Mouse (Mus musculus) urinary bladder, adult 18-20 months (tissue): ENCODE results near the gene Zfp568.
A peak's percentile ranks its signal among the peaks of the same experiment; 100 is the strongest.
"Not testable (repeated sequence)": the region's sequence is repeated elsewhere in the genome, so short reads cannot be mapped to it uniquely, and the experiment has no call there.

Source experiments
- DNase-seq, 2 experiments: peaks; one replicate each; pipeline ENCODE4 v3.0.0; 2022; ENCODE audit warnings: low spot score in 2 of 2, mixed read lengths in 2 of 2

Zfp568 gene

GRCm38 (mm10) chr7:29983690-29984380 lies at the start of gene Zfp568:
Zfp568 (plus strand) TSS chr7:29983955.
- DNase-seq: peak; percentile 86 to 93

DNA sequence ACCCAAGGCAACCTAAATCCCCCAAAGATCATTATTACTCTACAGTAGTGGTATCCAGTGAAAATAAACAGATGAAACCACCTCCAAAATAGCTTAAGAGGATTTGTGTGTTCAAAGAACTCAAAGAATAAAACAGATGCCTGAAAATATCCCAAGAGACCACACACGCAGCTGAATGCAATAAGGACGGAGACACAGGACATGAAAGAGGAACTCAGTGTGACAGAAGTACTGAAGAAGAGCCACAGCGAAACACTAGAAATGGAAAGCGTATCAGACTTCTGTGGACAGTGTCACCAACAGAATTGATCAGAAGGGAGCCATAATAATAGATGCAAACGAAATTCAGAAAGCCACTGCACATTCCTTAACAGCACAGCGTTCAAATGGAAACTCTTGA lies 44.9 kb upstream of the Zfp568 start:
- DNase-seq: no peak

GRCm38 (mm10) chr7:29941027-29941426 lies 42.7 kb upstream of the Zfp568 start:
- DNase-seq: no peak

- DNase-seq: no peak
Observed at GRCm38 (mm10) chr7:29942740-29943139, 41.0 kb upstream of the Zfp568 start.

- DNase-seq: no peak
Observed at GRCm38 (mm10) chr7:29943720-29944119, 40.0 kb upstream of the Zfp568 start.

DNA sequence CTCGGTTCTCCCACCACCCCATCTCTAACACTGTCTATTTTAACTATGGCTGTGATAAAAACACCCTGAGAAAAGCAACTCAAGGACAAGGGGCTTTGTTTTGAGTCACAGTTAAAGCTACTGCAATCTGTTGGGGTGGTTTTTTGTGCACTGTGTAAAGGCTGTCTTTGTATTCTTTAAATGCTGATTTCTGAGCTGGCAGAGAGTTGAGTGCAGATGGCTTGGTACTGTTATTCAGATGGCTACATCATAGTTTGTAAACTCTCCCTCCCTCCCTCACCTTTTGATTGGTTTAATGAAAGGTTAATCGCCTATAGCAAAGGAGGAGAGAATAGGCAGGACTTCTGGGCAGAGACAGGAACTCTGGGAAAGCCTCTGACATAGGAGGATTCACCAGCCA lies 39.6 kb upstream of the Zfp568 start:
- no peak for DNase-seq

GRCm38 (mm10) chr7:29953086-29953485 lies 30.7 kb upstream of the Zfp568 start:
- no peak for DNase-seq

DNA sequence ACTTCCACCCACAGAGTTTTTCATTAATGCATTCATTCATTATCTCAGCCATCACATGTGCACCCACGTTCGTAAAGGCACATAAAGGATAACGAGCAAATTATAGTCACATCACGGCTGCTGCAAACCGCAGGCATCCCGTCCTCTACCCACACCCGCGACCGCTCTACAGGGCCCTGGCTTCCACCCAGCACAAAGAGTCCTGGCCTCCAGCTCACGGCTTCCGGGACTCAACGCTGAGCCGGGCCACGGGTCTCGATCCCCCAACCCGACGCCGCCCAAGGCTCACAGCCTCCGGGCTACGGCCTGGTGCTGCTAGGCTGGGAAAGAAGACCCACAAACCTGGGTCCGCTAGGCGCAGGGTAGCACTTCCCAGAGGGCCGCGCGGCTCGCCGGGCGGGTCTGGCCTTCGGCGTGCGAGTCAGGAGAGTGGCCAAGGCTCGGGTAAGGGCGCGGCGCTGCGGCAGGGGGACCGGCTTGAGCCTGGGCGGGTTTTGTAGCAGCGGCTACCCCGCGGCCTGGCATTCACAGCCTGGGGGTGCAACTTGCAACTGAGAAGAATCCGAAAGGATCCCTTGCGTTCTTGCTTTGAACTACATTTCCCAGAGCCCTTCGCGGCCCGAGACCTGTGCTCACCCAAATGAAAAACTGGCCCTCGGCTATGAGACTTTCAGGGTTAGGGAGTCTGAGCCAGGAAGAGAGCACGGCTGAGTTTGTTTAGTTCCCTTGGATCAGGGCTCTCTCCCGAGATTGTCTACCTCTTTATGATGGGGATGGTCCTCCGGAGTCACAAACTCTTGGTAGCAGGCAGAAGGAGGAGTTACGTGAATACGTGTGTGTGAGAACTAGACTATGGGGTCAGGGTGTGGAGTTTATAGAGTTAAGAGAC lies 30.0 kb upstream of the Zfp568 start, which contains the start of gene Zfp74:
Gene Zfp74 (minus strand): TSS at position 577 of the 889 bp plus-strand sequence.
- DNase-seq: peak; percentile 61 to 81

DNA sequence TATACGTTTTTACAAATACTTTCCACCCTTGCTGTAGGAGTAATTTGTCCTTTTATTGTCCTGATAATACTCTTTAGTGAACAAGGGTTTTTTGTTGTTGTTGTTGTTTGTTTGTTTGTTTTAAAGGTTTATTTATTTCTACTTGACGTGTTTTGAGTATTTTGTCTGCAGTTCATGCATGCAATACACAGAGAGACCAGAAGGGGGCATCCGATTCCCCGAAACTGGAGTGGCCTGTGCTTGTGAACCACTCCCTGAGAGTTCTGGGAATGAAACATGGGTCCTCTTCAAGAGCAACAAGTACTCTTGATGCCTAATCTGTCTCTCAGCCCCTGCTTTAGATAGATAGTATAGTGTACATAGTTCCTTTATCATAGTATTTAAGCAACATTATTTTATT lies 29.0 kb upstream of the Zfp568 start:
- no peak for DNase-seq

DNA sequence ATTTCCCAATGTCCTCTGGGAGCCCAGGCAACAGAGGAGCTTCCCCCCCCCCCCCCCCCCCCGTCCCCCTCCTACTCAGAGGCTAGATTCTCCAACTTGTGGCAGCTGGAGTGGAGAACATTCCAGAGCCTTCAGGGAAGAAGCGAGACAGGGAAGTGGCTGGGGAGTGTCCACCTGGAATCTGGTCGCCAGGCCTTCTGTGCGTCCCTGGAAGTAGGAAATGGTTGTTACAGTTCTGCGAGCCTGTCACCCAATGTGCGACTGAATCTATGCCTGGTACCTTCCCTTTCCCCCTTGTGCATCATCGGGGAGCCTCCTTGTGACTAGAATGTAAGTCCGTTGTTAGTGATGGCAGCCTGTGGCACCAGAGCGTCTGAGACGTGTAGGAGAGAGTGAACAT lies 27.5 kb upstream of the Zfp568 start:
- DNase-seq: no peak

DNA sequence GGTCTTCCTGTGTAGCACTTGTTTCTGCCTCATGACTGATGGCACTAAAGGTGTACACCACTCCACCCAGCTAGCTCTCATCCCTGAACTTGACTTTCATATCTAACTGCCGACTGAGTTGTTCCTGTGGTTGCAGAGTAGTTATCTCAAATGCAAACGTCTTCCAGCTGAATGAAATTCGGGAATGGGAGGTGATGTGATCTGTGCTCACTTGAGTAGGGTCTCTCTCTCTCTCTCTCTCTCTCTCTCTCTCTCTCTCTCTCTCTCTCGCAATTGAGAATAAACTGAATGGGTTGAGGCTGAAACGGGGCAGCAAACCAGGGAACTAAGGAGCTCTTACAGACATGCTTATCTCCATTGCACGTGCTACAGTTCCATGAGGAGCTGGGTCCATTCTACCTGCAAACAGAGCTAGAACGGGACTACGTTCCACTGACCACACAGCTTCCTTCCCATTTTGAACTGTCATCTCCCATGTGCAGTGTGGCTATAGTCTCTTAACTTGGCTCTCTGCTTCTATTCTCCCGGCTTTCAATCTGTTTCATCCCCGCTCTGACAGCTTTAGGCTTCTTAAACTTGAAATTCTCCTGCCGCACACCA lies 25.5 kb upstream of the Zfp568 start:
- DNase-seq: no peak

DNA sequence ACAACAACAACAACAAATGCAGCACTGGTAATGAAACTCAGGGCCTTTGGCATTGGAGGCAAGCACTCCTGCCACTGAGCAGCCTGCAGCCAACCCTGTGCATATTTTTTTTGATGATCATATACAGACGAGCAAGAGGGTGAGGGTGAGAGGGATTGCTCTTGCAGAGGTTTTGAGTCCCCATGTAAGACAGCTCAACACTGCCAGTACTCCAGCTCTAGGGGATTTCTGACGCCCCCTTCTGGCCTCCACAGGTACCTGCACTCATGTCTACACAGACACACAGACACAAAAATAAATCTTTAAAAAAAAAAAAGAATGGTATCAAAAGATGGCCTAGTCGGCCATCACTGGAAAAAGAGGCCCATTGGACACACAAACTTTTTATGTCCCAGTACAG lies 24.8 kb upstream of the Zfp568 start:
- DNase-seq: no peak

- not testable (repeated sequence) for DNase-seq
Observed at GRCm38 (mm10) chr7:29965115-29965810, 18.5 kb upstream of the Zfp568 start.

DNA sequence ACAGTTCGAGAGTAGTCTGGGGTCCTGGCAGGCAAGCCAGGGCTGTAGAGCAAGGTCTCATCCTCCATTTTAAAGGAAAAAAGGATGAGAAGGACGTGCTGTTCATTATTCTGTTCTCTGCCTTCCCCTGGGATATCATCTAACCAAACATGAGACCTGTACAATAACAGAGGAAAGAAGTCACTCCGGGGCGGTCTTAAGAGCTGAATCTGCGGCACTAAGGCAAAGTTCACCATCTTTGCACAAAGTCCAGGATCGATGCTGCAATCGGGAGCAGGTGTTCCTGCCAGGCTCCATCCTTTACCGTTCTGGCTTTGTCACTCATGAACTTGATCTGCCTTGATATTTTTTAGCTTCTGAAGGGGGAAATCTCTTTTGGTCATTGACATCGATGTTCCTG lies 13.1 kb upstream of the Zfp568 start:
- DNase-seq: no peak

DNA sequence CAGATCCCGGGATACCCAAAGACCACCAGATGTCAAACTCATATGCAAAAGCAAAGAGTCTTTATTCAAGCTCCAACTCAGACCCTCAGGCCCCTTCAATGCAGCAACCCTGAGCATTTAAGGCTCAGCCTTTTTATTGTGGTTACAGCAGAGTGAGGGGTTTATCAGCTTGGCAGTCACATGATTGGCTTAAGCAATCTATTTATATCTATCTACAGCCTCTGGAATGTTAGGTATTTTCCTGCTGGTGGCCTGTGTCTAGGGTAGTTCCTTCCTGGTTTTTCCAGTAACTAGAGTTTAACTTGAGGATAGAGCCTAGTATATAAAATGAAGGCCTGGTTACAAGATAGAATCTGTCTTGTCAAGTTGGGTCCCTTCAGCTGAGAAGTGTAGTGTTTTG lies 3.0 kb upstream of the Zfp568 start:
- DNase-seq: no peak

DNA sequence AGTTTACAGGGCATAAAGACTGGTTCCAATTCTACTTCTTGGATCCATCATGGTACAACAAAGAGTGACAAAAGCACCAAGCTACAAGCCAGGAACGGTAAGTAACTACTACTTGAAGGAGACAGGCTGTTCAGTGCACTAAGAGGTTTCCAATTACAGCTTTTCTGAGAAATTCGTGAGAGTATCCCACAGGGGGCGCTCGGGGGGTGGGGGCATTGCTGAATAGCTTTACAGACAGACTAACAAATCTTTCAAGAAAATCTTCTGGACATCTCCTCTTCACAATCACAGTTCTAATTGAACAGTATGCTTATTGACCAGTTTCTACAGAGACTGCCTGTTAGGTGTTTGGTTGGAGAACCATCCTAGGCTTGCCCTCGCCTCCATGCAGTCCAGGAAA lies 2.3 kb upstream of the Zfp568 start:
- no peak for DNase-seq

DNA sequence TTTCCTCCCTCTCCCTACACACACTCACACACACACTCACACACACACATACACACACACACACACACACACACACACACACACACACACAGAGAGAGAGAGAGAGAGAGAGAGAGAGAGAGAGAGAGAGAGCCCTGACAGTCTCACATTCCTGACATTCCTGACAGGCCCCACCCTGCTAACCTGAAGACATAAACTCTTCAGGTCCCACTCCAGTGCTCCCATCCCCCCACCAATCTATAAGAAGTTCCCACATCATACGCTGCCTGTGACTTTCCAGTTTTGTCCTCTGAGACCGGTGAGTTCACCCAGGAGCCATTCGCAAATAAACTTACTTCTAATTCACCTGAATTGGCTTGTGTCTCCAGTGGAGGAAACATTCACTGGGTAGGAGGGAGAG lies 1.9 kb upstream of the Zfp568 start:
- no peak for DNase-seq

DNA sequence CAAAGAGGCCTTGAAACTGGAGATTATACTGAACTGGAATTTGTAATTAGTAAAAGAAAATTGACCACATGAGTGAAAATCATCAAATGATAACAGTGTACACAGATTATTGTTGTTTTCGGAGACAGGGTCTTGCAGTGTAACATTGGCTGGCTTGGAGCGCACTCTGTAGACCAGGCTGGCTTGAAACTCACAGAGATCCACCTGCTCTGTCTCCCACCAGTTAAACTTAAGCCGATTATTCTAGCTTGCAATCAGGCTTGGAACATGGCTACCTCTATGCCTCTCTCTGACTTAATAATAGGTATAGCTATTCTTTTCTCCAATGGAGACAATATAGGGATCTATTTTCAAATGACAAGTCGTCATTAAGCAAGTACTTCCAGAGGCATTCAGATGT lies 1.4 kb upstream of the Zfp568 start:
- no peak for DNase-seq

DNA sequence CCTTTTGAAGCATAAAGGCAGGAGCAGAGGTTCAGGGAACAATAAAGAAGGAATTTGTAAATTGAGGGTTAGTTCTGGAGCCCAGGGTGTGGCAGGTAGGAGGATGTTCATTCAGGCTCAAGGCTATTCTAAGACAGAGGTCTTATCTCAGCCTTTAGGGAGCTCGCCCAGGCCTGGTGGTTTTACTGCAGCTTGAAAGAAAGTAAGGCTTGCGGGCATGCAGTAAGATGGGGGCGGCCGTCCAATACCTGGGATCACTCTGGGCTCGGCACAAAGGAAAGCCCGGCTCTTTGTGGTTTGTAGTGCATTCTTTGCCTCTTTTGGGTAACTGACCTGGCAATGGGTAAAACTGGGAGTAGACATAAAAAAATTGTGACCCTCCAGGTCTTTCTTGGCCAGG lies 824 bp upstream of the Zfp568 start:
- DNase-seq: no peak

DNA sequence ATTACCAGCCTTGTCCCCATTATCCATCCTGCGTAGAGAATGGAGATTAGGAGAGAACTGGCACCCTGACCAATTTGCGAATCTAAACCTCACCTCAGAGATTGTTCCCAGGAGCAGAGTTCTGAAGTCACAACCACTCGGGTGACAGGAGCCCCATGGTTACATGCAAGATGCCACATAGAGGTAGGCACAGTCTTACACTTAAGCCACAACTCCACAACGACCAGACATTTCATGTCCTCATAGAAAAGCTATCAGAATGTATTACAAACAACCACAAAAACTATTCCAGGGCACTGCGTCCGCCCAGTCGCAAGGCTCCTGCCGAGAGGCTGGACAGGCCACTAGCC lies 440 bp upstream of the Zfp568 start:
- DNase-seq: no peak

DNA sequence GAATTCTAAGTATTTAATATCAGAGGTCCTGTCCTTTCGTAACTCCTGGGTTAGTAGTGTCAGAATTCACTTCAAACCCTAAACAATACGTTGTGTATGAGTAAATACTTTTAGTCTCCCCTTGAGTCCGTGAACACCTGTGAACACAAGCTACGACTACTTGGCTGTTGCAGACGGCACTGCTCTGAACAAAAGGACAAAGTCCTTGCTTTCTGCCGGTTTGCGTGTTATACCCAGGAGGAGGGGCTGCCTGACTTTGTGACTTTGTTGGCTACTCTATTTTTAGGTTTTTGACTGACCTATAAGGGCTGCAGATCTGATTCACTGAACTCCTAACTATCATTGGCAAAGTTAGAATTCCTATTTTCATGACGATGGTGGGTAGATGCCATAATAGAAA lies 2.3 kb downstream of the Zfp568 start:
- DNase-seq: no peak

DNA sequence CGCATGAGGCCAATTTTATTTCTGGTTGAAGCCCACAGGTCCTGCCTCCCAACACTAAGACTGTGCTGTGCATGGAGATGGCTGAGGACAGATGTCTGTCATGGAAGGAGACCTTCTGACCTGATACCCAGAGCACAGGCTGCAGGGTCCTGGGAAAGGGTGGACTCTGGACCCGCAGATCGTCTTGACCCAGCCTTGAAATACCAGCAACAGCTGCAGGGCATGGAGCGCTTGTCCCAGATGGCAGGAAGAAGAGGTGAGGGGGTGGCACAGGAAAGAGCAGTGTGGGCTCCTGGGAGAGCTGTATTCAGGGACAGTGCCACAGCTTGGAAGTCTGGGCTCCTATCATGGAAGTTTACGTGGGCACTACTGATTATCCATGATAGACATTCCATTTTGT lies 3.8 kb downstream of the Zfp568 start:
- DNase-seq: no peak
